Mouse (Mus musculus): Measurements from ENCODE around the gene Aebp1. TPM values are rescaled to one million over a fixed set of nuclear protein-coding genes. Genes with fewer than 3 reads are reported as not detected.

The Aebp1 gene
- polyA plus RNA-seq, 1 experiment from 2014 or later = 15.0 TPM

DNA sequence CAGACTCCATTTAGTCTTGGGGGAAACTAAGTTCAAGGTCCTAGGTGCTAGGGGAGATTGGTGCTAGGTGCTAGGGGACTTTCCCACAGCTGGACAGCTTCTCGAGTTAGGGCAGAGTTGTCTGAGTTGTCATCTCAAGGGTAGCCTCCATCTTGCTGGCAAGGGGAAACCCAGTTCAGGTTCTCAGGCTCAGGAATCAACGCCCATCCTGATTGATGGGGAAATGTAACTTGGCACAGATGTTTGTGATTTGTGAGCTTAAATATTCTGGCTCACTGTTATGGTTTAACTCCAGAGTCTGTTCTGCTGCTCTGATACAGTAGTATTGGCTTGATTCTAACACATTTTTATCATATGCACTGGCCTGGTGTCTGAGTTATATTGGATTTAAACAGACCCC is 56.4 kb downstream of the Aebp1 start:
- DNase-seq (ENCODE audit: low spot score, missing footprints) (no peak), ATAC-seq (ENCODE audit: low FRiP score) (no peak)
- Histone ChIP-seq H3K36me3 (ENCODE audit: control insufficient read depth, insufficient read depth, low read length) (no peaks in the 10 kb centered on the region), H3K4me3 (ENCODE audit: low read depth, low read length) (no peak overlapping the region), H3K27ac (ENCODE audit: low read depth, low read length) (no peak overlapping the region), H3K4me2 (no peak overlapping the region), H3K9ac (ENCODE audit: low read length) (no peak overlapping the region), H3K4me1 (ENCODE audit: control insufficient read depth, insufficient read depth, low read length) (no peaks in the 10 kb centered on the region), H3K27me3 (ENCODE audit: control insufficient read depth, insufficient read depth, low read length) (no peaks in the 10 kb centered on the region), H3K9me3 (ENCODE audit: control insufficient read depth, low read length) (no peaks in the 10 kb centered on the region)
- 85% methylated on average over 2 of the region's 2 CpGs for WGBS

- no peaks in the 10 kb centered on the region for H3K27me3 ChIP-seq (ENCODE audit: control insufficient read depth, insufficient read depth, low read length)
- no peak overlapping the region for H3K27ac ChIP-seq (ENCODE audit: low read depth, low read length)
- H3K4me2 ChIP-seq = no peak overlapping the region
- H3K4me1 ChIP-seq (ENCODE audit: control insufficient read depth, insufficient read depth, low read length) = no peaks in the 10 kb centered on the region
- H3K4me3 ChIP-seq (ENCODE audit: low read depth, low read length) = no peak overlapping the region
- ATAC-seq (ENCODE audit: low FRiP score) = no peak
- WGBS = 94% methylated on average over 4 of the region's 4 CpGs
- H3K36me3 ChIP-seq (ENCODE audit: control insufficient read depth, insufficient read depth, low read length) = no peaks in the 10 kb centered on the region
- no peaks in the 10 kb centered on the region for H3K9me3 ChIP-seq (ENCODE audit: control insufficient read depth, low read length)
- peak; percentile 4 for DNase-seq (ENCODE audit: low spot score, missing footprints)
- no peak overlapping the region for H3K9ac ChIP-seq (ENCODE audit: low read length)
Observed at GRCm38 (mm10) chr11:5919606-5920005, 57.9 kb downstream of the Aebp1 start.

- WGBS = 41% methylated on average over 17 of the region's 17 CpGs
- Histone ChIP-seq H3K4me2 (no peak overlapping the region), H3K9ac (ENCODE audit: low read length) (no peak overlapping the region), H3K36me3 (ENCODE audit: control insufficient read depth, insufficient read depth, low read length) (no peaks in the 10 kb centered on the region), H3K4me3 (ENCODE audit: low read depth, low read length) (no peak overlapping the region), H3K4me1 (ENCODE audit: control insufficient read depth, insufficient read depth, low read length) (no peaks in the 10 kb centered on the region), H3K27ac (ENCODE audit: low read depth, low read length) (no peak overlapping the region), H3K27me3 (ENCODE audit: control insufficient read depth, insufficient read depth, low read length) (no peaks in the 10 kb centered on the region), H3K9me3 (ENCODE audit: control insufficient read depth, low read length) (no peaks in the 10 kb centered on the region)
- no peak for ATAC-seq (ENCODE audit: low FRiP score)
- peak; percentile 62 for DNase-seq (ENCODE audit: low spot score, missing footprints)
Observed at GRCm38 (mm10) chr11:5920323-5920960, 58.7 kb downstream of the Aebp1 start.

Other genes starting within 250 kb of the Aebp1 start
- 161 and 164 TPM in 2 replicates for gene Mrps24, start 146.3 kb upstream of the Aebp1 start, polyA plus RNA-seq (2014; fragmentation: Nextera tagmentation; extraction: Ambion mirVana)
- gene Urgcp, start 99.6 kb upstream of the Aebp1 start, polyA plus RNA-seq (2014; fragmentation: Nextera tagmentation; extraction: Ambion mirVana) = 9.9 and 11.7 TPM in 2 replicates
- gene Dbnl, start 73.5 kb upstream of the Aebp1 start, polyA plus RNA-seq (2014; fragmentation: Nextera tagmentation; extraction: Ambion mirVana) = 136 and 144 TPM in 2 replicates
- 4.5 and 4.6 TPM in 2 replicates for gene Pgam2, start 58.2 kb upstream of the Aebp1 start, polyA plus RNA-seq (2014; fragmentation: Nextera tagmentation; extraction: Ambion mirVana)
- 7.1 and 7.3 TPM in 2 replicates for gene Polm, start 23.9 kb upstream of the Aebp1 start, polyA plus RNA-seq (2014; fragmentation: Nextera tagmentation; extraction: Ambion mirVana)
- 83.8 and 97.4 TPM in 2 replicates for gene Pold2, start 16.3 kb downstream of the Aebp1 start, polyA plus RNA-seq (2014; fragmentation: Nextera tagmentation; extraction: Ambion mirVana)
- gene Myl7, start 36.8 kb downstream of the Aebp1 start, polyA plus RNA-seq (2014; fragmentation: Nextera tagmentation; extraction: Ambion mirVana) = 0.59 and 0.92 TPM in 2 replicates
- 1.5 and 1.8 TPM in 2 replicates for gene Gck, start 88.1 kb downstream of the Aebp1 start, polyA plus RNA-seq (2014; fragmentation: Nextera tagmentation; extraction: Ambion mirVana)
- 27.2 and 29.4 TPM in 2 replicates for gene Ykt6, start 93.7 kb downstream of the Aebp1 start, polyA plus RNA-seq (2014; fragmentation: Nextera tagmentation; extraction: Ambion mirVana)
- gene Camk2b, start 204.4 kb downstream of the Aebp1 start, polyA plus RNA-seq (2014; fragmentation: Nextera tagmentation; extraction: Ambion mirVana) = 2.4 and 2.5 TPM in 2 replicates

All from midbrain, embryonic 11.5 days (tissue).